Mouse (Mus musculus) gastrocnemius, postnatal 4 days (tissue): ENCODE measurements at regions not wholly inside any gene's neighbourhood (a gene's known extent, or its start where the extent isn't known, plus 50 kb on each side); places are given as distances from the start of the nearest gene placed in this dataset.

Experiments used
- DNase-seq, 2 experiments: peaks; one replicate each; pipeline ENCODE4 v3.0.0; 2021 to 2022; ENCODE audit warnings: low spot score in 2 of 2, mixed read lengths in 2 of 2

- peak in 1 of 2 experiments; percentile 54 for DNase-seq
Measured at GRCm38 (mm10) chr19:26037270-26037669, 365.1 kb downstream of the Dmrt2 start.

- DNase-seq: no peak
Measured at GRCm38 (mm10) chr19:26051478-26052215, 379.4 kb downstream of the Dmrt2 start.

GRCm38 (mm10) chr19:26059668-26060067, 387.5 kb downstream of the Dmrt2 start:
- no peak for DNase-seq

GRCm38 (mm10) chr19:26068553-26068952, 396.3 kb downstream of the Dmrt2 start:
- DNase-seq: no peak

GRCm38 (mm10) chr19:26069908-26070307, 397.7 kb downstream of the Dmrt2 start:
- DNase-seq: no peak

GRCm38 (mm10) chr19:26088318-26088717, 416.1 kb downstream of the Dmrt2 start:
- no peak for DNase-seq

- DNase-seq: no peak
Measured at GRCm38 (mm10) chr19:26091386-26091785, 419.2 kb downstream of the Dmrt2 start.

GRCm38 (mm10) chr19:26093844-26094243, 421.6 kb downstream of the Dmrt2 start:
- DNase-seq: no peak

- DNase-seq: no peak
Measured at GRCm38 (mm10) chr19:26114326-26114725, 442.1 kb downstream of the Dmrt2 start.

GRCm38 (mm10) chr19:26128423-26128822, 456.2 kb downstream of the Dmrt2 start:
- DNase-seq: peak; percentile 17 to 54

GRCm38 (mm10) chr19:26134385-26134784, 462.2 kb downstream of the Dmrt2 start:
- DNase-seq: no peak

- DNase-seq: no peak
Measured at GRCm38 (mm10) chr19:26135398-26136104, 463.3 kb downstream of the Dmrt2 start.

- DNase-seq: no peak
Measured at GRCm38 (mm10) chr19:26140647-26141046, 464.2 kb upstream of the Smarca2 start.

GRCm38 (mm10) chr19:26143539-26143938, 461.3 kb upstream of the Smarca2 start:
- DNase-seq: no peak

- no peak for DNase-seq
Measured at GRCm38 (mm10) chr19:26151216-26151615, 453.6 kb upstream of the Smarca2 start.

GRCm38 (mm10) chr19:26164993-26165392, 439.9 kb upstream of the Smarca2 start:
- peak in 1 of 2 experiments; percentile 13 for DNase-seq

GRCm38 (mm10) chr19:26181774-26182173, 423.1 kb upstream of the Smarca2 start:
- peak in 1 of 2 experiments; percentile 18 for DNase-seq

- no peak for DNase-seq
Measured at GRCm38 (mm10) chr19:26185012-26185411, 419.8 kb upstream of the Smarca2 start.

GRCm38 (mm10) chr19:26190803-26191202, 414.0 kb upstream of the Smarca2 start:
- DNase-seq: no peak

GRCm38 (mm10) chr19:26193664-26194063, 411.2 kb upstream of the Smarca2 start:
- DNase-seq: no peak

GRCm38 (mm10) chr19:26208760-26209159, 396.1 kb upstream of the Smarca2 start:
- DNase-seq: no peak

GRCm38 (mm10) chr19:26234539-26234938, 370.3 kb upstream of the Smarca2 start:
- DNase-seq: no peak

- DNase-seq: no peak
Measured at GRCm38 (mm10) chr19:26244067-26244466, 360.8 kb upstream of the Smarca2 start.
